In the genomic region with DNA sequence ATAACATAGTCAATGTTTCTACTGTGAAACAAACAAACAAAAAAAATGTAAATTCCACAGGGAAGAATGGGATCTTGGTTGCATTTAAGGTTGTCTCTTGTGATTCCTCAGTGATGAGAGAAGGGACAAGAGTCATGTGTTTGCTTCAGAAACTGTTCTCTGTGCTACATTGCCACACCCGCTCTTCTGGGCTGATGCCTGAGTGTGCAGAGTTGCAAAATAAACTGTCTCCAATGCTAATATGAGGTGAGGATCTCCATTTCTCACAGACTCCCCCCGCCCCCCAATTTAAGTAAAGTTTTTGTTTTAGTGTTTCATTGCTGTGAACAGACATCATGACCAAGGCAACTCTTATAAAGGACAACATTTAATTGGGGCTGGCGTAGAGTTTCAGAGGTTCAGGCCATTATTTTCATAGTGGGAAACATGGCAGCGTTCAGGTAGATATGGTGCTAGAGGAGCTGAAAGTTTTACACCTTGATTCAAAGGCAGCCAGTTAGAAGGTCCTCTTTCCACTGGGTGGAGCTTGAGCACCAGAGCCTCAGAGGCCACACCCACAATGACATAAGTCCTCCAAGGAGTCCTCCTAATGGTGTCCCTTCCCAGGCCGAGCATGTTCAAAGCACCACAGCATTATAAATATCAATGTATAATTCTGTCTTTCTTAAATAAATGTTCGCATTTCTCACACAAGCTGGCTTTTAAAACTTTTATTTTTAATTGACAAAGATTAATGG, we compare ENCODE assay signal across 12 mouse cellular contexts. TPM values are rescaled to one million over a fixed set of nuclear protein-coding genes. Genes with fewer than 3 reads are reported as not detected.
A peak's percentile ranks its signal among the peaks of the same experiment; 100 is the strongest.
DNase-seq lines count a peak whose midpoint lies in the region; ATAC-seq and TF ChIP-seq lines count a peak whose summit lies in the region.
"Had no signal": no experiment of that assay in that cellular context is flagged by ENCODE, and none has a peak within 500 bp of the region (broad histone marks: within the 10 kb centered on the region; RNA-seq: fewer than 3 reads in every experiment).

No protein-coding gene starts in this region.

- H3K27ac ChIP-seq in lung, postnatal 0 days (ENCODE audit: low read length), result no peak overlapping the region
- H3K27ac ChIP-seq: forebrain, embryonic 15.5 days had no signal

- H3K4me3 ChIP-seq in lung, postnatal 0 days (ENCODE audit: low read depth, low read length), result no peak overlapping the region
- H3K4me3 ChIP-seq: forebrain, embryonic 15.5 days had no signal

- no peaks in the 10 kb centered on the region for H3K27me3 ChIP-seq in lung, postnatal 0 days (replicated peaks; ENCODE audit: insufficient read depth, low read length)
- H3K27me3 ChIP-seq: forebrain, embryonic 15.5 days had no signal

- H3K9ac ChIP-seq in lung, postnatal 0 days (replicated peaks; ENCODE audit: low read depth), result no peak overlapping the region
- H3K9ac ChIP-seq: forebrain, embryonic 15.5 days had no signal

- TF ChIP-seq EP300 in lung, postnatal 0 days (IDR thresholded peaks at IDR 0.05), result no peak

- WGBS in lung, postnatal 0 days, result 79% methylated on average over 6 of the region's 6 CpGs

- ATAC-seq in lung, postnatal 0 days, result no peak
- ATAC-seq in hematopoietic stem cell, adult 5-6 weeks (replicated peaks in 1 of 2; ENCODE audit: insufficient read depth in 1 of 2, low FRiP score in 2 of 2, low TSS enrichment in 1 of 2, low read depth in 1 of 2, poor library complexity in 2 of 2, severe bottlenecking in 2 of 2), result 0 out of 4 replicates have a peak, but pooled peaks have one; percentile 30 to 31
- peak; percentile 54 for ATAC-seq in megakaryocyte progenitor cell, adult 5-6 weeks (replicated peaks; ENCODE audit: poor library complexity)
- ATAC-seq: forebrain, embryonic 15.5 days had no signal

- no peaks in the 10 kb centered on the region; the same call in 1 of the 2 replicates for H3K36me3 ChIP-seq in lung, postnatal 0 days (ENCODE audit: insufficient read depth, low read length)

- H3K4me1 ChIP-seq in lung, postnatal 0 days (ENCODE audit: insufficient read depth, low read depth, low read length), result no peaks in the 10 kb centered on the region; the same call in 1 of the 2 replicates

- H3K9me3 ChIP-seq in lung, postnatal 0 days (ENCODE audit: low read length), result no peaks in the 10 kb centered on the region
- H3K9me3 ChIP-seq: forebrain, embryonic 15.5 days had no signal

- H3K4me2 ChIP-seq in lung, postnatal 0 days (replicated peaks; ENCODE audit: low read depth, low read length), result no peak overlapping the region
- H3K4me2 ChIP-seq: forebrain, embryonic 15.5 days; midbrain, embryonic 11.5 days had no signal

- no peak for TF ChIP-seq CTCF in lung, postnatal 0 days (IDR thresholded peaks at IDR 0.05)

- peak; percentile 24 for DNase-seq in lung, postnatal 0 days (ENCODE audit: low spot score)
- DNase-seq in lung, postnatal 14 days, result no peak
- peak; percentile 31 for DNase-seq in NIH3T3 (ENCODE audit: low read depth)
- DNase-seq in spleen, postnatal 4 days (ENCODE audit: low spot score in 2 of 2), result no peak
- DNase-seq in spleen, adult 12 weeks (ENCODE audit: low spot score), result no peak
- DNase-seq: cerebellum, adult 11-12 months; kidney, adult 2 months had no signal

RNA-seq across cellular contexts. Expression of a gene that starts 6.4 kb away (rescaled TPM):
- polyA plus RNA-seq in lung, postnatal 0 days (2015; fragmentation: Nextera tagmentation; extraction: Ambion mirVana), result 142 and 152 TPM in 2 replicates
- total RNA-seq in hematopoietic stem cell, adult 5-6 weeks (2017), result 1,082 and 2,100 TPM in 2 replicates
- 6,612 and 6,735 TPM in 2 replicates for total RNA-seq in megakaryocyte progenitor cell, adult 5-6 weeks (2015)
- 1,835 and 2,039 TPM in 2 replicates for total RNA-seq in megakaryocyte progenitor cell, adult 5-6 weeks (2017)

RNA-seq across cellular contexts. Expression of a gene that starts 16.1 kb away (rescaled TPM):
- 8.3 and 9.9 TPM in 2 replicates for polyA plus RNA-seq in lung, postnatal 0 days (2015; fragmentation: Nextera tagmentation; extraction: Ambion mirVana)
- total RNA-seq in hematopoietic stem cell, adult 5-6 weeks (2017), result 1.2 and 2.4 TPM in 2 replicates
- 0.51 and 3.6 TPM in 2 replicates for total RNA-seq in megakaryocyte progenitor cell, adult 5-6 weeks (2015)
- 0.04 and 0.30 TPM in 2 replicates for total RNA-seq in megakaryocyte progenitor cell, adult 5-6 weeks (2017)
- total RNA-seq: neutrophil, adult 5-6 weeks had no signal

Comparison
In these comparisons a context has a peak if more than half of its experiments do, and no peak if none do; other contexts are left out.
1. DNase-seq: peak in lung, postnatal 0 days (single experiment) and NIH3T3 (single experiment); none in lung, postnatal 14 days (single experiment), spleen, postnatal 4 days (0 of 2) and spleen, adult 12 weeks (single experiment).